Mouse (Mus musculus): ENCODE measurements around the gene Vapa. TPM values are rescaled to one million over a fixed set of nuclear protein-coding genes. Genes with fewer than 3 reads are reported as not detected.
"Not testable (repeated sequence)": the region's sequence is repeated elsewhere in the genome, so short reads cannot be mapped to it uniquely, and the experiment has no call there.

Gene Vapa
- total and polyA plus RNA-seq, 3 experiments = 14.3 to 91.4 (median 86.1) TPM

DNA sequence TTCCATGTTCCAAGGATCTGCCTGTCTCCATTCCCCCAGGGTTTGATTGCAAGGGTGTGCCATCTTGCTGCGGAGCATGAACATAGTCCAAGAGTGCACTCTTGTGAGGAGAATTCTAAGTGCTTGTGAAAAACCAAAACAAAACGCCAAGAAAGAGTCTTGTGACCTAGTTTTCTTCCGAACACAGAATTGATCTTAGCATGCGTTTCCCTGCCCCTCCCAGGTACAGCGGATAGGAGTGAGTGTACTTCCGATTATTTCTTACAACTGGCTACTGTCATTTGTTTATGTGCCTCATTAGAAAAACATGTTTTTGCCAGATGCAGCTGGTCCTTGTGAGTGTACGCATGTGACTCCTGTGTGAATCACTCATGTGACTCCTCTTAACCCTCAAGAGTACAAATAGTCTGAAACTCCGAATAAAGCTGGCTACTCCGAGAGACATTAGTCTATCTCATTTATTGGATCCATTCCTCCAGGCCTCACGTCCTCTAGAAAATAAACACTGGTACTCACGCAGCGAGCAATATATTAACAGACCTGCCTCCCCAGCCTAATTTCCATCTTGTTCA lies 60.8 kb downstream of the Vapa start:
- H3K4me3 ChIP-seq = no peak overlapping the region
- no peak for TF ChIP-seq CTCF (IDR thresholded peaks at IDR 0.05)
- no peak for TF ChIP-seq POLR2A (IDR thresholded peaks at IDR 0.05; ENCODE audit: insufficient read depth, low read depth, low read length)
- TF ChIP-seq EP300 (IDR thresholded peaks at IDR 0.05; ENCODE audit: insufficient read depth, low read depth, low read length) = no peak
- H3K27ac ChIP-seq = no peak overlapping the region
- peaks cover 4% of the 10 kb centered on the region for H3K4me1 ChIP-seq (ENCODE audit: control insufficient read depth, insufficient read depth, low read length)
- intact Hi-C loops (cut with DNase I) = no loop called here
- DNase-seq = no peak
- H3K27me3 ChIP-seq (ENCODE audit: control insufficient read depth, insufficient read depth, low read length) = no peaks in the 10 kb centered on the region; the same call in 1 of the 2 replicates
- H3K79me2 ChIP-seq (replicated peaks; ENCODE audit: control insufficient read depth, insufficient read depth, low read length) = no peaks in the 10 kb centered on the region
- no peak overlapping the region for H3K9ac ChIP-seq (ENCODE audit: low read depth, low read length)
- no peaks in the 10 kb centered on the region for H3K36me3 ChIP-seq (ENCODE audit: control insufficient read depth, insufficient read depth, low read length)
- 81% methylated on average over 12 of the region's 12 CpGs for WGBS

DNA sequence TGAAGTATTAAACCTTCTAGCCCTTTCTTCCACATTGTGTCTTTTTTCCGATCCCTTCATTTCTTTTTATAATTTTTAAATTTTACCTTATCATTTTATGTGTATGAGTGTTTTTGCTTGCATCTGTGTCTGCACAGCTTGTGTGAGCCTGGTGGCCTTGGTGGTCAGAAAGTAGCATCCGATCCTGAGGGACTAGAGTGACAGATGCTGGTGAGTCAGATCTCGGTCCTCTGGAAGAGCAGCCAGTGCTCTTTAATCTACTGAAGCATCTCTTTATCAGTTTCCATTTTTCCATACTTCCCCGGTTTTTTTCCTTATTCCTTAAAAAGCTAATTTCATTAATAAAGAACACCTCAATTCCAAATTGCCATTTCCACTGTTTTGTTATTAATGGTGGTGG lies 63.0 kb downstream of the Vapa start:
- H3K9ac ChIP-seq (ENCODE audit: low read depth, low read length) = no peak overlapping the region
- H3K27me3 ChIP-seq (ENCODE audit: control insufficient read depth, insufficient read depth, low read length) = no peaks in the 10 kb centered on the region; the same call in 1 of the 2 replicates
- 73% methylated on average over 4 of the region's 4 CpGs for WGBS
- no peaks in the 10 kb centered on the region for H3K79me2 ChIP-seq (replicated peaks; ENCODE audit: control insufficient read depth, insufficient read depth, low read length)
- DNase-seq = no peak
- TF ChIP-seq CTCF (IDR thresholded peaks at IDR 0.05) = no peak
- no peak for TF ChIP-seq EP300 (IDR thresholded peaks at IDR 0.05; ENCODE audit: insufficient read depth, low read depth, low read length)
- TF ChIP-seq POLR2A (IDR thresholded peaks at IDR 0.05; ENCODE audit: insufficient read depth, low read depth, low read length) = no peak
- no peak overlapping the region for H3K27ac ChIP-seq
- peaks cover 2% of the 10 kb centered on the region for H3K4me1 ChIP-seq (ENCODE audit: control insufficient read depth, insufficient read depth, low read length)
- no peaks in the 10 kb centered on the region for H3K36me3 ChIP-seq (ENCODE audit: control insufficient read depth, insufficient read depth, low read length)
- H3K4me3 ChIP-seq = no peak overlapping the region
- intact Hi-C loops (cut with DNase I) = no loop called here

DNA sequence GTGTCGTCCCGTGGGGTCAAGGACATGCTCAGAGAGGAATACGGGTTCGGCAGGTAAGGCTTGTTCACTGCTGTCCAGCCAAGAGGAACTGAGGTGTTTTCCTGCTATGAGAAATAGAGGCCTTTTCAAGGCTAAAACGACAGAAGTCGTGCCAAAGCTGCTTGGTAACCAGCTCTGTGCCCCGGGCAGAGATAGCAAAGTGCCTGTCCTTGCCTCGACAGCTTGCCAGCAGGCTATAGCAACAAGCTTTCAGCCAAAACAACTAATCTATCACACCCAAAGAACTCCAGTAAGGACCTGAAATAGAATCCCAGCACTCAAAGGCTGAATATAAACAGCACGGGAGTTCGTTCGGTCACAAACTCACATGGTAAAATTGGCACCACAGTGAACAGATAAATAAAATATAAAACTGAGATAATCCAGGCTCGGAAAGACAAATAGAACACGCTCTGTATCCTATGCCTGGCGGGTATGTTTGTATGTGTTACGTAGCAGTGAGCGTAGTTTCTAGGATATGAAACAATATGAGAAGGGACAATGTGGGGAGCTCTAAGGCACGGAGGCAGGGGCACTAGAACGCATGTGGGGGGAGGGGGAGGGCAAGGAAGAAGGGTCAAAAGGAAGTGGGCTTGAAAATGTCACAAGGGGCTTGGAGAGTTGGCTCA lies 64.5 kb downstream of the Vapa start:
- Histone ChIP-seq H3K9ac (ENCODE audit: low read depth, low read length) (no peak overlapping the region), H3K4me1 (ENCODE audit: control insufficient read depth, insufficient read depth, low read length) (peaks cover 2% of the 10 kb centered on the region), H3K36me3 (ENCODE audit: control insufficient read depth, insufficient read depth, low read length) (no peaks in the 10 kb centered on the region), H3K4me3 (no peak overlapping the region), H3K27me3 (ENCODE audit: control insufficient read depth, insufficient read depth, low read length) (no peaks in the 10 kb centered on the region; the same call in 1 of the 2 replicates), H3K27ac (peak overlapping the region; percentile 65), H3K79me2 (replicated peaks; ENCODE audit: control insufficient read depth, insufficient read depth, low read length) (no peaks in the 10 kb centered on the region)
- intact Hi-C loops (cut with DNase I) = no loop called here
- TF ChIP-seq EP300 (IDR thresholded peaks at IDR 0.05; ENCODE audit: insufficient read depth, low read depth, low read length) = 0 out of 2 replicates have a peak, but pooled peaks have one; percentile 27
- no peak for TF ChIP-seq POLR2A (IDR thresholded peaks at IDR 0.05; ENCODE audit: insufficient read depth, low read depth, low read length)
- WGBS = 37% methylated on average over 18 of the region's 18 CpGs
- DNase-seq = peak in 1 of 2 experiments; percentile 65

DNA sequence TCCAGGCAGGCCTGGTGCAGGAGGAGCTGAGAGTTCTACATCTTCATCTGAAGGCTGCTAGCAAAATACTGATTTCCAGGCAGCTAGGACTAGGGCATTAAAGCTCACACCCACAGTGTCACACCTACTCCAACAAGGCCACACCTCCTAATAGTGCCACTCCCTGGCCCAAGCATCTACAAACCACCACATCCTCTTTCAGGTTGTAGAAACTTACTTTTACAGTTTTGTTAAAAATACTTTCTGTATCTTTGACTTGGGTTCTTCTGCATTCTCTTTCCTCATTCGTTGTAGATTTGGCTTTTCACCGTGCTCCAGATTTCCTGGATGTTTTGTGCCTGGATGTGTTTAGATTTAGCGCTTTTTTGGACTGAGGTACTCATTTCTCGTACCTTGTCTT lies 67.1 kb downstream of the Vapa start:
- H3K9ac ChIP-seq (ENCODE audit: low read depth, low read length); H3K27ac ChIP-seq; H3K4me1 ChIP-seq (ENCODE audit: control insufficient read depth, insufficient read depth, low read length); intact Hi-C loops (cut with DNase I); H3K36me3 ChIP-seq (ENCODE audit: control insufficient read depth, insufficient read depth, low read length); H3K4me3 ChIP-seq; H3K79me2 ChIP-seq (replicated peaks; ENCODE audit: control insufficient read depth, insufficient read depth, low read length); H3K27me3 ChIP-seq (ENCODE audit: control insufficient read depth, insufficient read depth, low read length); DNase-seq: not testable (repeated sequence)
- WGBS = 85% methylated on average over 4 of the region's 4 CpGs

DNA sequence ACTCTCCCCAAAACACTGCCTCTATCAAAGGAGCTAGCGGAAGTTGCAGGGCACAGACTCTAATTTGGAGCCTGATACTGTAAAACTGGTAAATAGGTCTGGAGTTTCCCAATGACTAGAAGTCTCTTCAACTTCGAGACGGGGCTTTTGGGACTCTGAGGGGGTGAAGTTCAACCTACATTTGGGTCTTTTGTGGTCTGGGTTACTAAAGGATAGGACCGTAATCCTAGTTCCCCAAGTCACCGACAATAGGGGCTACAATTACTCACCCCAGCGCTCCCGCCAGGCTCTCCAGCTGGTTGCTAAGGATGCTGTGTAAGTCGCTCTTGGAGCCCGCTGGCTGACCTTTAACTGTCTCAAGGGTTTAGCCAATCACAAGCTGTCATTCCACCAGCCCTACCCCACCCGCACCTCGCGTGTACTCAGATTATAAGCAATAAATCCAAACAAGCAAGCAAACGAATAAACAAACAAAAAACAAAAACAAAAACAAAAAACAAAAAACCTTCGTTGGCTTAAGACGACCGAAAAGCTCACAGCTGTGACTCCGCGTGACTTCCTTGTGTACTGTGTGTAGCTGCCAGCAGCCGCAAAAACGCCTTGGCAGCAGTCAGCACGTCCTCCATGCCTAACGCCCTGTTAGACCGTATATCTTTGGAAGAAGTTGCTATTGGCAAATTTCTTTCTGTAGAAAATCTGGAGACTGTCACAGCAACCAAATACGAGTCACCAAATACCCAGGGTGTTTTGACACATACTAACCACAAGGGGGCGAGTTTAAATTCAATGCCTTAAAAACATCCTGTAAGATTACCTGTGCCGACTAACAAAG lies 72.7 kb downstream of the Vapa start, which contains the start of gene Tmem232:
Gene Tmem232 (minus strand): TSS at position 342 of the 832 bp plus-strand sequence.
- DNase-seq = peak; percentile 52 to 64
- Histone ChIP-seq H3K4me1 (ENCODE audit: control insufficient read depth, insufficient read depth, low read length) (no peaks in the 10 kb centered on the region), H3K9ac (ENCODE audit: low read depth, low read length) (peak within 1 kb of the TSS; percentile 41), H3K36me3 (ENCODE audit: control insufficient read depth, insufficient read depth, low read length) (no peaks in the 10 kb centered on the region), H3K79me2 (replicated peaks; ENCODE audit: control insufficient read depth, insufficient read depth, low read length) (no peaks in the 10 kb centered on the region), H3K4me3 (peak within 1 kb of the TSS; percentile 50), H3K27me3 (ENCODE audit: control insufficient read depth, insufficient read depth, low read length) (no peaks in the 10 kb centered on the region), H3K27ac (peak within 1 kb of the TSS; percentile 82)
- TF ChIP-seq POLR2A (IDR thresholded peaks at IDR 0.05; ENCODE audit: insufficient read depth, low read depth, low read length) (no peak), CTCF (IDR thresholded peaks at IDR 0.05) (peak; percentile 84), EP300 (IDR thresholded peaks at IDR 0.05; ENCODE audit: insufficient read depth, low read depth, low read length) (0 out of 2 replicates have a peak, but pooled peaks have one; percentile 14)
- 7% methylated on average over 26 of the region's 26 CpGs for WGBS
- intact Hi-C loops (cut with DNase I) = no loop called here

Measured in heart, adult 2 months (tissue).